Mouse (Mus musculus) lung, postnatal 0 days (tissue): ENCODE results near the gene Rerg.

ENCODE experiments used
- CTCF ChIP-seq: IDR thresholded peaks from 2 replicates; pipeline ENCODE4 v1.5.1; 2016; ENCODE audit warnings: antibody characterized with exemption, mild to moderate bottlenecking
- EP300 ChIP-seq: IDR thresholded peaks from 2 replicates; pipeline ENCODE4 v1.6.1; 2016; ENCODE audit warnings: antibody characterized with exemption, mild to moderate bottlenecking, control low read depth

- no peak for TF ChIP-seq CTCF
- TF ChIP-seq EP300: no peak
Measured at GRCm38 (mm10) chr6:137017216-137017973, 152.9 kb downstream of the Rerg start.
